Mouse (Mus musculus): ENCODE data around the gene Pop7.
A peak's percentile ranks its signal among the peaks of the same experiment; 100 is the strongest.

Pop7 gene

DNA sequence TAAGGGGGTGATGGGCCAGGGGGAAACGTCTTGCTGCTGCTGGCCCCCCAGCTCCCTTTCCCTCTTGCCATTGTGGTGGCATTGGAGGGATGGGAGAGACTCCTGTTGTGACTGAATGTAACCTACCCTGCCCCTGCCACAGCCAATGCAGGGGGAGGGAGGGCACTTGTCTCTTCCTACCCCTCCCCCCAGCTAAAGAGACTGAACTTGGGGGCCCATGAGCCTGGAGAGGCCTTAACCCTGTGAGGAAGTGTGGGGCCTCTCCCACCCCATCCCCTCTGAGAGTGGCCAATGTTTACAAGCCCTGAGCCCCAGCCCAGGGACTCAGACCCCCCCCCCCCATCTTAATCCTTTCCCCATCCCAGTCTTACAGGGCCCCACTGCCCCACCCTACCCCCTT is 25.1 kb upstream of the Pop7 start:
- DNase-seq = no peak

DNA sequence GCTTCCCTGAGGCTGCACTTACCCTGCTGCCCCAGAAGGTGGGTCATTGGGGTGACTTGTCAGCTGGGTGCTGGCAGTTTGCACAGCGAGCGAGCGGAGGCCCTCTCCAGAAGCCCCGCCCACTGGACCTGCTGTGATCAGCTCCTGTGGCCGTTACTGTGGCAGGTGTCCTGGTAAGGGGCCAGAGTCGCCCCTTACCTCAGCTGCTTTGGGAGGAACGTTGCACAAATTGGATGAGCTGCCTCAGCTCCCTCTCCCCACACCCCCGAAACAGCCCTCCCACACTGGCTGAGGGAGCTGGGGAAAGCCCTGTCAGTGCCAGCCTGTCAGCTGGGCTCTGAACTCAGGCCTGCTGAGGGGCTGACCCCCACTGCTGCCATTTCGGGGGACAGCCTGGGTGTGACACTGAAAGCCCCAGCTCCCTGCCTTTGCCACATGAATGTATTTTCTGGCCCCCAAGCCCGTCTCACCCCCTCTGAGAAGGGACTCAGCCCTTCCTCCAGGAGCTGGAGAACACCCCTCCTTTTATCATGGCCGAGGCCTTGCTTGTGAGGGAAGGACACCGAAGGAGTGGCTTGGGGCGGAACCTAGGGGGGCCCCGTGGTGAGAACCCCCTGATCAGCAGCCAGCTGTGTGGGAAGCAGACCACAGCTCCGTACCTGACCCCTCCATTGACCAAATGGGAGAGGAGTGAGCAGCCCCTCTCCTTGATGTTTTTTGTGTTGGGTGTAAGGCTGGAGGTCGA is 24.0 kb upstream of the Pop7 start:
- peak; percentile 74 for DNase-seq

DNA sequence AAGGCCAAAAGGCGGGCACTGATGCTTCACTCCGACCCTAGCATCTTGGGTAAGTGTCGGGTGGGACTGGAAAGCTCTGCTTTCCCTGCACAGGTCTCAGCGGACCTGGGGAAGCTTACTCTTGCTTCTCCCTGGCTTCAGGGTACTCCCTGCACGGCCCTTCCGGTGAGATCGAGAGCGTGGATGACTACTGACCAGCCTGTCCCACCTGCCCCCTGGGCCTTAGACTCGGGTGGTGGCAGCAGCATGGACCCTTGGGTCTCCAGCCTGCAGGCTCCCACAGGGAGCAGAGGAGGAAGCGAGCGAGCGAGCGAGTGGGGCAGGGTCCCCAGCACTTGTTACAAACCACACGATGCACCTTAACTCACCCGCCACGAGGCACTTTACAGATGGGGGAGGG is 23.2 kb upstream of the Pop7 start:
- no peak for DNase-seq

DNA sequence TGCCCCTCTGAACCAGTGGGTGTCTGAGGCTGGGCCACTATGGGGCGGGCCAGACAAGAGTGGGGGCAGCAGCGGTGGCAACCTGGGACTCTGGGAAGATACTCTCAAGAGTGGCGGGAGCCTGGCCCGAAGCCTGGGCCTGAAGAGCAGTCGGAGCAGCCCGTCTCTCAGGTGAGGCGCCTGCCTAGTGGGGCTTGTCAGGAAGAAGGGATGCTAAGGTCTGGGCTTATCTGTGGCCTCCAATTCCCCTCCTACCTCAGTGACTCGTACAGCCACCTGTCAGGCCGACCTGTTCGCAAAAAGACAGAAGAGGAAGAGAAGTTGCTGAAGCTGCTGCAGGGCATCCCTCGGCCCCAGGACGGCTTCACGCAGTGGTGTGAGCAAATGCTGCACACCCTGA is 22.4 kb upstream of the Pop7 start:
- no peak for DNase-seq

DNA sequence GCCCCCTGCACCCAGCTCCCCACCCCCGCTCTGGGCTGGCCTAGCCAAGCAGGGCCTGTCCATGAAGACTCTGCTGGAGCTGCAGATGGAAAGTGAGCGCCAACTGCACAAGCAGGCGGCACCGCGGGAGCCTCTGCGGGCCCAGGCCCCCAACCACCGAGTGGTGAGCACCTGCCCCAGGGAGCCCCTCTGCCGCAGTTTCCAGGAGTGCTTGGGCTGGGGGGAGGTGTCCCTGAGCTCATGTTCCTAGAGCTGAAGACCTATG is 21.9 kb upstream of the Pop7 start:
- DNase-seq = no peak

DNA sequence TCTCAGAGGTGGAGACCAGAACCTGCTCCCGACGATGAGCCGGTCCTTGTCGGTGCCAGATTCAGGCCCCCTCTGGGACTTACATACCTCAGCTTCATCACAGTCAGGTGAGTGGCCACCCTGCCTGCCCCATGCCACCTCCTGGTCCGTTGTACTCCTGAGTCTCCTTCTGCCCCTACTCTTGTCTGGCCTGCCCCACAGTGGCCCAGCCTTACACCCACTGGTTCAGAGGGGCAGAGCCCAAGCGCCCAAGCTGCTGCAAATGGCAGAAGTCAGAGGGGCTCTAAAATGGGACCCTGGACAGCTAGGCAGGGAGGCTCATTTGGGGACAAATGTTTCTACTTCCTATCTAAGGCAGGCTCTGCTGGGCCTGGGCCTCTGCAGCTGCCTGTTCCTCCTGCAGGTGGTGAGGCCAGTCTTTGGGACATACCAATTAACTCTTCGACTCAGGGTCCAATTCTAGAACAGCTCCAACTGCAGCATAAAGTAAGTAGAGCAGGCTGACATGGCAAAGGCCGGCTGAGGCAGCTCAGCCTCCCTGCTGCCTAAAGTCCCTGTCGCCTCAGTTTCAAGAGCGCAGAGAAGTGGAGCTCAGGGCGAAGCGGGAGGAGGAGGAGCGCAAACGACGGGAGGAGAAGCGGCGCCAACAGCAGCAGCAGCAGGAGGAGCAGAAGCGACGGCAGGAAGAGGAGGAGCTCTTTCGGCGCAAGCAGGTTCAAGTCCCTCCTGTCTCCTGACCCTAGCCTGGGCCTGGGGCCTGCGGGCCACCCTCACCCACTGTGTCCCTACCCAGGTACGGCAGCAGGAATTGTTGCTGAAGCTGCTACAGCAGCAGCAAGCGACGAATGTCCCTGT is 21.3 kb upstream of the Pop7 start:
- no peak for DNase-seq

DNA sequence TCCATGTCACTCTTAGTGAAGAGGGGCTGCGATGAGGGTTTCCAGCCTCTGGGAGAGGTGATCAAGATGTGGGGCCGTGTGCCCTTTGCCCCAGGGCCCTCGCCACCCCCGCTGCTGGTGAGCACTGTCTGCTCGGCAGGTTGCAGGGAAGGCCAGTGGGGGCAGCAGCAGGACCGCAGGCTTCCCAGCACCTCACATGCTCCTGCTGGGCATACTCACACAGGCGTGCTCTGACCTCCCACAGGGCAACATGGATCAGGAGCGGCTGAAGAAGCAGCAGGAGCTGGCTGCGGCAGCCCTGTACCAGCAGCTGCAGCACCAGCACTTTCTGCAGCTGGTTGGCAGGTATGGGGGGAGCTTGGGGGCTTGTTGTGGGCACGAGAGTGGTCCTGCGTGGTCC is 20.4 kb upstream of the Pop7 start:
- DNase-seq = no peak

DNA sequence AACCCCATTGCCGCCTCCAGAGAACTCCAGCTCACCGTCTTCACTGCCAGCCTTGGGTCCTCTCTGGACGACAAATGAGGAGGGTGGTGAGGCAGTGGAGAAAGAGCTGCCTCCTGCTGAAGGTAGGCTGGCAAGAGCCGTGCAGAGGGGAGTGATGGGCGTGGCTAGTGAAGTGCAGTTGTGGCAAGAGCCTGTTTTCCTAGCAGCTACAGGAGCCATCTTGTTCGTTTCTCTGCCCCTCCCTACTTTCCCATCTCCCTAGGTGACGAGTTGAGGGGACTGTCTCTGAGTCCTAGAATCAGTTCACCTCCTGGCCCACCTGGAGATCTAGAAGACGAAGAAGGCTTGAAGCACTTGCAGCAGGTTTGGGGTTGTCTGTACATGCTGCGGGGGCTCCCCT is 19.5 kb upstream of the Pop7 start:
- no peak for DNase-seq

DNA sequence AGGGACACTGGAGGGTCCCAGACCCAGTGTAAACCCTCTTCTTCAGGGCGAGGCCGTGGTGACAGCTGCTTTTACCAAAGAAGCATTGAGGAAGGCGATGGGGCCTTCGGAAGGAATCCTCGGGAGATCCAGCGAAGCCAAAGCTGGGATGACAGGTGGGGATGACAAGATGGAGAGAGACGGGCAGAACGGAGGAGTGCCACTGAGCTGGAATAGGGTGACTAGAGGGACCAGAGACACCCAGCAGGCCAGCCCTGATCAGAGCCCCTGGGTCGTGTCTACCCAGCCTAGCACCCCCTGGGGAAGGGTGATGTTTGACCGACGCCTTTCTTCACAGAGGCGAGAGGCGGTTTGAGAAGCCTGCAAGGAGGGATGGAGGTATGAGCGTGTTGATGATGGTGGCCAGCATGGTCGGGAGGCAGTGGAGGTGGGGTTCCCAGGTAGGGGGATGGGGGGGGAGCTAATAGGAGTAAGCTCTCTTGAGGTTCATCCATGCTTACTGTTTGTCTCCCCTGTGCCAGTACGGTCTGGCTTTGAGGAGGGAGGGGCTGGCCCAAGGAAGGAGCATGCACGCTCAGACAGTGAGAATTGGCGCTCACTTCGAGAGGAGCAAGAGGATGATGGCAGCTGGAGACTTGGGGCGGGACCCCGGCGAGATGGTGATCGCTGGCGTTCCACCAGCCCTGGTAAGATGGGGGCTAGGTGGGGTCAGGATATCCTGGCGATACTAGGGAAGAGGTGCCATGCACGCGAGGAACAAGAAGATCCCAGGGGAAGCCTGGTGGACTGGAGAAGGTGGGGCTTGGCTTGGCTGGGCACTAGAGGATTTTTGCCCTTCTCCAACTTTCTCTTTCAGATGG is 17.6 kb upstream of the Pop7 start:
- DNase-seq = no peak

DNA sequence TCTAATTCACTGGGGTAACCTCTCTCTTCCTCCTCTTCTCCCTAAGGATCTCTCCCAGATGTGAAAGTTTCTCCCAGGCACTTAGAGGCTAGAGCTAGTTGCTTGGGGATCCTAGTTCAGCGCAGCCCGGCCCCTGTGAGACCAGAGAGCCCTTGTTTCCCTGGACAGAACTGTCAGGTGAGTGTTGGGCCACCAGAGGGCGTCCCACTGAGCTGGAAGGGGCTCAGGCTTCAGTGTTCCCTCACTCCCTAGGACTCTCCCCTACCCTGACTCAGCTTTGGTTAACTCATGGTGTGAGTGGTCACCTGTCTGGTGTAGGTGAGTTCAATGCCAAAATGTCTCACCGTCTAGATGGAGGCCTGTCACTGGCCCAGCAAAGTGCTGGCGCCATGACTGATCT is 16.1 kb upstream of the Pop7 start, which contains the start of gene Gigyf1:
Gene Gigyf1, plus strand, starts transcription at position 113 of the 400 bp plus-strand sequence.
- peak; percentile 49 for DNase-seq

DNA sequence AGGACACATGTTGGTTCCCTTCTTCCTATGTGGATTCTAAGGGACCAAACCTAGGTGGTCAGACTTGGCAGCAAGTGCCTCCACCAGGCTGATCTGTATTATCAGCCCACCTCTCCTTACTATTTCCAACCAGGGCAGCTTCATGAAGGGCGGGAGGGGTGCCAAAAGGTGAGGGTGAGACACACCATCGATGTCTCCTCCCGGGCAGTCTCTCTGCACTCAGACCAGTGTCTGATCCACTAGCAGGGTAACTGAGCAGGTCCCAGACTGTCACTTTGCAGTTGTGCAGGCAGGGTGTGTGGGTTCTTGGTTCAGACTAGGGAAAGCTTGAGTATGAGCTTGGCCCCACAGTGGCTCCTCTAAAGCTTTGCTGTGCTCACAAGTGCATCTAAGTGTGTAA is 12.5 kb upstream of the Pop7 start:
- no peak for DNase-seq

DNA sequence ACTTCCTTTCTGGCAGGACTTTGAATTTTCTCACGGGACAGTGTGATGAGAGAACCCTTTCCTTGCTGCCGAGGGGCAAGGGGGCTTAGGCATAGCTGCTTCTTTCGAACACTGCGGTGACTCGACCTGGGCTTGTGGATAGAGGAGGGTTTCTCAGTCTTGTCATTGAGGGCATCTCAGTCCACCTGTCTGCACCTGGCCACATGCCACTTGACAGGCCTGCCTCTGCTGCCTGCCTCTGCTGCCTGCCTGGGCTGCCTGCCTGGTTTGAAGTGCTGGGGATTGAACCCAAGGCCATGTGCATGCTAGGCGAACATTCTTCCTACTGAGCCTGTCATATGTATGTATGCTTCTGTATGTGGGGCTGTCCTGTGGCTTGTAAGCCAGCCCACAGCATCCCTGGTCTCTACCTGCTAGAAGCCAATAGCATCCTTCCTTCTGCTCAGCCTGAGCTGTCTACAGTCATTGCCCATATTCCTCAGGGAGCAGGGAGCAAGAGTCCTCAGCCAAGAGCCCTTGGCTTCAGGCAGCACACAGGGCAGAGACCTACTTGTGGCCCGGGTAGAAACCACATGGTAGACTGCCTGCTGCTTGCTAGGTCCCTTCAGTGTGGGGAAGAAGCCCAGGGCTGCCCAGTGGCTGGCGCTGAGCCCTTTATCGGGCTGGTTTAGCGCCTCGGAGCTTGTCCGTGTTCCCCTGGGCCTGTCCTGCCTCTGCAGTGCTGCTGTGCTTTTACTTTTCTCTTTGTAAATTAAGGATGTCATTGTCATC is 11.8 kb upstream of the Pop7 start:
- DNase-seq = no peak

DNA sequence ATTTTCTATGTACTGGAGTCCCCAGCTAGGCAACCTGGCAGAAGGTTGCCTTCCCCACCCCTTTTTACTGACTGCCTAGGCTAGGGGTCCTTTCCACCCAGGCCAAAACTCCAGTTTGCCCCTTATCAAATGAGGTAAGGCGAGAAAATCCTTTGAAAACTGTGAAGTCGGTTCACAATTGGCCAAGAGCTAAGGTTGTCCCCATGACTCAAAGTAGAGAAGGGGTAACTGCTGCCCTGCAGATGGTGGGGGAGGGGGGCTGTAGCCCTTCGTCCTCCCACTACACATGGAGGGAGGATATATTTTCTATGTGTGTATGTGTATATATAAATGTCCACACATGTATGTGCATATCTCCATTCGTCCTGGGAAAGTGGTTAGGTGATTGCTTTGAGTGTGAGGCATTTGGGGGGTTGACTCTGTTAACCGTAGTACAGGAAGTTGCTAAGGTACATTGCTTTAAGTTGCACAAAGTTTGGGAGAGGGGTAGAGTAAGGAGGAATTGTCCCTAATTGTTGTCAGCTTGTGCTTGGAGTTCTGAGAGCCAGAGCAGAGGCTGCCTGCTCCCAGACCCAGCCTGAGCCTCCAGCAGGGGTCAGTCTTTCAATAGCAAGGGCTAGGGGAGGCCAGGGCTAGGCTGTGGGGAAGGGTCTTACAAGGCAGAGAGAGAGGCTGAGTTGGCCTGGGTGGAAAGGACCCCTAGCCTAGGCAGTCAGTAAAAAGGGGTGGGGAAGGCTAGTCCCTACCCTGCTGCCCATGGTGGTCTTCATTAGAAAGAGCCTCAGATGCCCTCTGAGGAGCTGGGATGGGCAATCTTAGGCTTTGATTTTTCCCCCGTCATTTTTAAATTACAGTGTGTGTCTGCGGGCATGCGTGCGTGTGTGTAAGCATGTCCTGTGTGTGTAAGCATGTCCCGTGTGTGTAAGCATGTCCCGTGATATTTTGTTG is 10.8 kb upstream of the Pop7 start:
- peak; percentile 43 for DNase-seq

DNA sequence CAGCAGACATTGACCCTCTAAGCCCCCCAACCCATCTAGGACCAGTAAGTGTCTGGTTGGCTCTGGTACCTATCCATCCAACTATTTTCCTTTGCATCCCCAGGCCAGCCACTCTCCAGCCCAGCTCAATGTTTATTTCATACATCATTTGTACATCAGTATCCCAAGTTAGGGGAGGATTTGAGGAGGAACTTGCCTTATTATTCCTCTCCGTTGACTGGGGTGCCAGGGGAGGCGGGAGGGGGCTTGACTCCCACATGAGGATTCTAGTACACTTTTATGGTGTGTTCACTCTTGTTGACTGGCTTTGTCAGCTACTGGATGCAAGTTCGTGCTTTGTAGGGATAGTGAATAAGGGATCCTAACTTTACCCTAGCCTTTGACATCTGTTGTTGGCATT is 9.4 kb upstream of the Pop7 start:
- DNase-seq = no peak

DNA sequence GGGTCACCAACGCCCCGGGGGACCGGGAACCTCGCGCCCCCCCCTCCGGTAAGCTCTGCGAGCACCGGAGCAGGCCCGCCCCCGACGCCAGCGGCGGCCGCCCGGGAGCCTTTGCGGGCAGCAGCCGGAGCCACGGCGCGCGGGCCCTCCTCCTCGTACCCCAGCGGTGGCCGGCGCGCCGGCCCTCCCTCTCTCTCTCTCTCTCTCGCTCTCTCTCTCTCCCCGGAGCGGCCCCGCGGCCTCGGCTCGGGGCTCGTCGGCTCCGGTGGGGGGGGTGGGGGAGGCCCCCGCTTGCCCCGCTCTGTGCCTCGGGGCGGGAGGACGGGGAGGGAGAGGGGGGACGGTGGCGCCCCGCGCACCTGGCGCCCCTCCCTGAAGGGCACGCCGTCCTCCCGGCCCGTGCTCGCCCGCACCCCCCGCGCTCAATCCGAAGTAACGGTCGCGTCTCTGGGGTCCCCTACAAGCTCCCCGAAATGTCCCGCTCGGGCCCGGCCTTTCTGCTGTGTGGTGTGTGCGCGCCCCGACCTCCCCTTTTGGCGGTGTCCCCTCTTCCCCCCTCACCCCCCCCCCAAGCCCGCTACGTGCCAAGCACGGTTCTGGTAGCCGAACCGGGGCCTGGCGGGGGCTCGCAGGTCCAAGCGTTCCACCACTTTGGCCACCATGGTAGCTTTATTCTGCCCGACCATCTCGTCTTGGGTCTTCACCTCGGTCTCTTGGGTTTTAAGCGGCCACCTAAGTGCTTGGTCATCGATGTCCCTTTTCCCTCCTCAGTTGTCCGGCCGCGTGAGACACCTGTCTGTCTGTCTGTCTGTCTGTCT is 8.5 kb upstream of the Pop7 start:
- no peak for DNase-seq

DNA sequence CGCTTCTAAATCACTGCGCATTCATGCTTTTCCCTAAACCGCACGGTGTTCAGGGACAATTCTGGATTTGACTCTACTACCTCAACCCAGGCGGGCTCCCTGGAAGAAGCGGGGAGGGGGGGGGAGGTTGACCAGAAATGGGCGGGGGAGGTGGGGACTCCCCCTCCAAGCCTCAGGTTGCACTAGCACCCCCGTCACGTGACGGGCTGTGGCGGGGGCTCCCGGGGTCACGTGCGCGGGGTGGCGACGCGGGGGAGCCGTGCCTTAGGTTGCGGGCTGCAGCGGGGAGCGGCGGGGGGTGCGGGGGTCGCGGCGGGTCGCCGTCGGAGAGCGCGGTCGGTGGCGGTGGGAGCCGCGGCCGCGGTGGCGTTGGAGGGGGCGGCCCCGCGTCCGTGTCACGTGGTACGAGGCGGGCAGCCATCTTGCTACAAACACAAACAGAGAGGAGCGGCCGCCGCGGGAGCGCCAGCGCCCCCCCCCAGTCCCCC is 7.7 kb upstream of the Pop7 start:
- DNase-seq = peak; percentile 74

DNA sequence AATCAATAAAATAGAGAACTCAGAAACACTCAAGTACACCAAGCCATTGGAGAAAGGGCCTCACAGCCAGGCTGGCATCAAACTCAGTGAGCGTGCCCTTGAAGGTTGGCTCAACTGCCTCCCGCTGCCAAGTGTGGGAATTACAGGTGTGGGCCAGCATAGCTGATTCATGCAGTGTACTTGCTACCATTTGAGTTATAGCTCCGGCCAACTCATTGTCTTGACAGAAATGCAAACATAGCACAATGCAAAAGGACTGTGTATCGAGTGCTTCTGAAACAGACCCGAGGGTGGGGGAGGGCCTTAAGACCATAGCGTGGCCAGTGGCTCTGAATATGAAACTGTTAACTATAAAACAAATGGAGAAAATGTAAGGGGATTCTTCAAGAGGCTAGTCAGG is 1.7 kb upstream of the Pop7 start:
- peak; percentile 46 for DNase-seq

DNA sequence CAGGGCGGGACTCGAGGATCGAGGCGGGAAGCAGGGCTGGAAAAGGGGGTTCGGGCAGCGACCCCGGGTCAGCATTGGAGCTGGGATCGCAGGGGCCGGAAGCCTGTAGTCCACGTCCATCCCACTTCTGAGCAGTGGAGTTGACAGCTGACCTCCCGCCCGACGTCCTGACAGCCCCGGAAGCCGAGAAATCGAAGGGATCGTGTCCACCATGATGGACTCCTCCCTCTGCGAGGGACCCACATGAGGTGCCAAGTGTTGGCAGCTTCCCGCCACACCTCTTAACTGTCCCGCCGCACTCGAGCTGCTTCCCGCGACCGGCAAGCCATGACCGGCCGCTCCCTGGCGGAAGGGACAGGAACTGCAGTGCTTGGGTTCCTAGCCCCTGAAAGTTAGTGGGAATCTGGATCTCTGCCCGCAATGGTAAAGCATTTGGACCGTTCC is 371 bp upstream of the Pop7 start:
- peak; percentile 91 for DNase-seq

DNA sequence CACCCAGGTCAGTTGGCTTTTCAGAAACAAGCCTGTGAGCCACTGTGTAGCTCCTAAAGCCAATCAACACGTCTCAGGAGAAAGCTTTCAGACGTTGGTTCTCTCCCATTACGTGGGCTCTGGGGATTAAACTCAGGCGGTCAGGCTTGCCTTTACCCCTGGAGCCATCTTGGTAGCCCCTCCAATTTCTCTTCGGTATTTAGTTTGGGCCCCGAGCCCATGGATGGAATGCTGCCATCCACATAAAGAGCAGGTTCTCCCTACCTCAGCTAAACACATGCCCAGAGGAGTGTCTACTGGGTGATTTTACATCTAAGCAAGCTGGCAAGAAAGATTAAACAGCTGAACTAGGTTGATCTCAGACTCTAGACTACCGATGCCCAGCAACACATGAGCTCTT is 2.1 kb downstream of the Pop7 start:
- DNase-seq = no peak

DNA sequence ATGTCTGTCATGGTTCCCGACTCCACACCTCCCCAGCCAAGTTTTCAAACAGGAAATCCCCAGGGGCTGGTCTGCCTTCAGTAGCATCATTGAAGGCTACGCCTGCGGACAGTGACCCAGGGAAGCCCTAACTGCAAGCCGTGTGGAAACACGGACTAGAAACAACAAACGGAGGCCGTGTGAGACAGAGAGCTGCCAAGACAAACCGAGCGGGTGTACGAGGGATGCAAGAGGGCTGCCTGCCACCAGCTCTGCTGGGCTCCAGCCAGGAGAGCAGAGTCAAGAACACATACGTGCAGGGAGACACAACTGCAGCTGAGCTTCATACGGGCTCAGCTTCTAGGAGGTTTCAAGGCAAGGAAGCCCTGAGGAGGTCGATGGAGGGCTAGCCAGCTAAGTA is 8.5 kb downstream of the Pop7 start:
- no peak for DNase-seq

DNA sequence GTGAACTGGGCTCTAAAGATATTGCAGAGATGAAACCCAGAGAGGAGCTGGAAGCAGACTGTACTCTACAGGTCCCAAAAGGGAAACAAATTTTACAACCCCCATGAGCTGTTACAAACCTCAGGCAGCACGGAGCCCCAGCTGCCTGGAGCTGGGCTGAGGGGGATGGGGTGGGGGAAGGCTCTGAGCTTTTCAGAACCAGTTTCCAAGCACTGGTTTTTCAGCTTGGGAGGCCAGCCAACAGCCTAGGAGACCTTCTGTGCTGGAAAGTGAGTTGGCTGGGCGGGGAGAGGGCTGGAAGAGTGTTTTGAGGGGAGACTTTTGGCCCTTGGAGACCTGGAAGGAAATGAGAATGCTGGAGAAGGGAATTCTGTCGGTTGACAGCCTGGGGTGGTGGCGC is 10.8 kb downstream of the Pop7 start:
- no peak for DNase-seq
